Mouse (Mus musculus): ENCODE measurements around the gene Zfp617.

- no peak for TF ChIP-seq TAL1 (IDR thresholded peaks at IDR 0.05; ENCODE audit: low read length)
- TF ChIP-seq GATA1 (IDR thresholded peaks at IDR 0.05; ENCODE audit: low read length): no peak
These were observed 59.7 kb downstream of the Zfp617 start for GRCm38 (mm10) chr8:71968100-71968499.

Data from erythroblast, embryonic 14.5 days (primary cell).